Mouse (Mus musculus): Measurements from ENCODE around the gene Rarg. TPM values are rescaled to one million over a fixed set of nuclear protein-coding genes. Genes with fewer than 3 reads are reported as not detected.

The Rarg gene
- total RNA-seq (2014; rRNA removed) (4.4 and 12.6 TPM in 2 replicates), polyA plus RNA-seq (2015; fragmentation: Nextera tagmentation; extraction: Ambion mirVana) (3.9 and 4.2 TPM in 2 replicates)

DNA sequence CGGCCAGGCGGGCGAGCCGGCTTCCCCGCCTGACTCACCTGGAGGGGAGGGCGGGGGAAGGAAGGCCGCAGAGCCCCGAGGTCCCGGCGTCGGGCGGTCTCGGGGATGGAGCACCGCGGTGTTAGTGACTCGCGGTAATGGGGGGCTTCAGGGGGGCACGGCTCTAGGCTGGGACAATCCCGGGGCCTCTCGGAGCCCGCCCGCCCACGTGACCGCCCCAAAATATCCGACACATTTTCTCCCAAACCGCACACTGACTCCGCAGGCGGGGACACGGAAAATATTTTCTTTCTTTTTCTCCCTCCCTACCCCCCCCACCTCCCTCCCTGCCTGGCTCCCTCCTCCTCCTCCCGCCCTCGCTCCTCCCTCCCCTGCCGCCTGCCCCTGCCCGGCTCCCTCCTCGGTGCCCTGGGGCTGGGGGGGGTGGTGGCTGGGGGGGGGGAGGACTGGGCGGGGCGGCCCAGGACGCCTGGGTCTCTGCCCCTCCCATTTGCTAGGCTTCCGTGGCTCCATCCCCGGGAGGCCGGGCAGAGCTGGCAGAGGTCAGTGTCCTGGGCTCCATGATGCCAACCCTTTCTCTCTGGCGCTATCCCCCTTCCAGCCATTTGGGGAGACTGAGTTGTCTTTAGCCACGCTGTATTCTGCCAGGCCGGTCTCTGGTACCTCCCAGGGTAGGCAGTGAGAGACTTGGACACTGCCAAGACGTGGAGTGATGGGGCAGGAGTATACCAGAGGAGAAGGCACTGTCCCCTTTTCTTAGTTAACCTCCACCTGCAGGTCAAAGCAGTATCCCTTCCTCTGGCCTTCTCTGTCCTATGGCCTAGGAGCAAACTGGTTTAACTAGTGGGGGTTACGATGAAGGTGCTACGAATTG, at the start of gene Rarg:
TSS of gene Rarg (minus strand) at position 316 of the 874 bp plus-strand sequence.
- TF ChIP-seq CTCF (IDR thresholded peaks at IDR 0.05): no peak
- peak within 1 kb of the TSS; percentile 56 for H3K4me3 ChIP-seq (ENCODE audit: low read depth, low read length)
- 2% methylated on average over 33 of the region's 46 CpGs for WGBS
- no peaks in the 10 kb centered on the region for H3K9me3 ChIP-seq (ENCODE audit: low read length)
- peak within 1 kb of the TSS; percentile 75 for H3K9ac ChIP-seq (replicated peaks; ENCODE audit: low read length, poor library complexity, severe bottlenecking)
- DNase-seq (ENCODE audit: low spot score): no peak
- H3K36me3 ChIP-seq (ENCODE audit: insufficient read depth, low read length): no peaks in the 10 kb centered on the region
- no peak within 1 kb of the TSS for H3K27ac ChIP-seq (ENCODE audit: low read depth, low read length)
- ATAC-seq (ENCODE audit: low FRiP score): peak; percentile 59
- peak within 1 kb of the TSS; percentile 95 for H3K4me2 ChIP-seq (ENCODE audit: low read depth, low read length, poor library complexity, severe bottlenecking)
- H3K4me1 ChIP-seq (ENCODE audit: insufficient read depth, low read length): no peaks in the 10 kb centered on the region
- peaks cover 5% of the 10 kb centered on the region; the same call in 1 of the 2 replicates for H3K27me3 ChIP-seq (ENCODE audit: insufficient read depth, low read length)

DNA sequence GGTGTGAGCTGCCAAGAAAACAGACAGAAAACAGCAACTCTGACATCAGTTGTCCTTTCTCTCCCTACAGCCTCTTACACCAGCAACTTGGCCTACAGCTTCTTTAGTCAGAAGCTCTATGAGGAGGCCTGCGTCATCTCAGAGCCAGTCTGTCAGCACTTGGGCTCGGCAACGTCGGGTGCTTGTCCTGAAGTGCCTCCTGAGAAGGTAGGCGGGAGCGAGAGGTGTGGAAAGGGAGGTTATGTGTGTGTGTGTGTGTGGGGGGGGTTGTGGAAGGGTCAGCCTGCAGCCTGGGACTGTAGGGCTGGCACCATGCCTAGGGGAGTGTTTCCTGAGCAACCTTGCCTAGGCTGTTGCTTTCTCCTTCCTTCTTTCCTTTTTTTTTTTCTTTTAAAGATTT, 45.2 kb upstream of the Rarg start:
- H3K4me1 ChIP-seq (ENCODE audit: insufficient read depth, low read length): no peaks in the 10 kb centered on the region
- H3K27me3 ChIP-seq (ENCODE audit: insufficient read depth, low read length): no peaks in the 10 kb centered on the region
- no peak overlapping the region for H3K27ac ChIP-seq (ENCODE audit: low read depth, low read length)
- WGBS: over 99% methylated on average over 6 of the region's 6 CpGs
- ATAC-seq (ENCODE audit: low FRiP score): no peak
- no peaks in the 10 kb centered on the region for H3K9me3 ChIP-seq (ENCODE audit: low read length)
- H3K4me3 ChIP-seq (ENCODE audit: low read depth, low read length): no peak overlapping the region
- DNase-seq (ENCODE audit: low spot score): no peak
- no peaks in the 10 kb centered on the region for H3K36me3 ChIP-seq (ENCODE audit: insufficient read depth, low read length)
- H3K4me2 ChIP-seq (ENCODE audit: low read depth, low read length, poor library complexity, severe bottlenecking): no peak overlapping the region
- H3K9ac ChIP-seq (replicated peaks; ENCODE audit: low read length, poor library complexity, severe bottlenecking): no peak overlapping the region
- no peak for TF ChIP-seq CTCF (IDR thresholded peaks at IDR 0.05)

- ATAC-seq (ENCODE audit: low FRiP score): peak; percentile 20; the same call in 1 of the 2 replicates
- H3K27ac ChIP-seq (ENCODE audit: low read depth, low read length): no peak overlapping the region
- 0 out of 2 replicates have a peak, but pooled peaks cover 3% of the 10 kb centered on the region for H3K4me1 ChIP-seq (ENCODE audit: insufficient read depth, low read length)
- no peak overlapping the region for H3K9ac ChIP-seq (replicated peaks; ENCODE audit: low read length, poor library complexity, severe bottlenecking)
- DNase-seq (ENCODE audit: low spot score): no peak
- no peaks in the 10 kb centered on the region for H3K9me3 ChIP-seq (ENCODE audit: low read length)
- H3K36me3 ChIP-seq (ENCODE audit: insufficient read depth, low read length): no peaks in the 10 kb centered on the region
- H3K27me3 ChIP-seq (ENCODE audit: insufficient read depth, low read length): no peaks in the 10 kb centered on the region
- WGBS: 5% methylated on average over 24 of the region's 24 CpGs
- peak overlapping the region; percentile 100 for H3K4me2 ChIP-seq (ENCODE audit: low read depth, low read length, poor library complexity, severe bottlenecking)
- TF ChIP-seq CTCF (IDR thresholded peaks at IDR 0.05): no peak
- peak overlapping the region; percentile 52 for H3K4me3 ChIP-seq (ENCODE audit: low read depth, low read length)
These were observed 39.2 kb upstream of the Rarg start for GRCm38 (mm10) chr15:102296368-102297006.

GRCm38 (mm10) chr15:102295633-102296367, 38.5 kb upstream of the Rarg start, which contains the start of gene Espl1:
TSS of gene Espl1 (plus strand) at chr15:102296266.
- 0 out of 2 replicates have a peak, but pooled peaks have one; percentile 1 for TF ChIP-seq CTCF (IDR thresholded peaks at IDR 0.05)
- Histone ChIP-seq H3K27me3 (ENCODE audit: insufficient read depth, low read length) (no peaks in the 10 kb centered on the region), H3K9ac (replicated peaks; ENCODE audit: low read length, poor library complexity, severe bottlenecking) (peak within 1 kb of the TSS; percentile 9), H3K9me3 (ENCODE audit: low read length) (no peaks in the 10 kb centered on the region), H3K4me3 (ENCODE audit: low read depth, low read length) (peak within 1 kb of the TSS; percentile 52), H3K27ac (ENCODE audit: low read depth, low read length) (peak within 1 kb of the TSS; percentile 21), H3K36me3 (ENCODE audit: insufficient read depth, low read length) (no peaks in the 10 kb centered on the region), H3K4me2 (ENCODE audit: low read depth, low read length, poor library complexity, severe bottlenecking) (peak within 1 kb of the TSS; percentile 100), H3K4me1 (ENCODE audit: insufficient read depth, low read length) (0 out of 2 replicates have a peak, but pooled peaks cover 3% of the 10 kb centered on the region)
- WGBS: 7% methylated on average over 25 of the region's 25 CpGs
- ATAC-seq (ENCODE audit: low FRiP score) (peak; percentile 97), DNase-seq (ENCODE audit: low spot score) (peak; percentile 96)

- ATAC-seq (ENCODE audit: low FRiP score) (no peak), DNase-seq (ENCODE audit: low spot score) (peak; percentile 46)
- no peak overlapping the region for H3K4me2 ChIP-seq (ENCODE audit: low read depth, low read length, poor library complexity, severe bottlenecking)
- no peak overlapping the region for H3K4me3 ChIP-seq (ENCODE audit: low read depth, low read length)
- peaks cover 4% of the 10 kb centered on the region; the same call in 1 of the 2 replicates for H3K36me3 ChIP-seq (ENCODE audit: insufficient read depth, low read length)
- H3K27me3 ChIP-seq (ENCODE audit: insufficient read depth, low read length): no peaks in the 10 kb centered on the region
- no peak overlapping the region for H3K27ac ChIP-seq (ENCODE audit: low read depth, low read length)
- H3K4me1 ChIP-seq (ENCODE audit: insufficient read depth, low read length): no peaks in the 10 kb centered on the region
- H3K9ac ChIP-seq (replicated peaks; ENCODE audit: low read length, poor library complexity, severe bottlenecking): no peak overlapping the region
- peak; percentile 77 for TF ChIP-seq CTCF (IDR thresholded peaks at IDR 0.05)
- no peaks in the 10 kb centered on the region for H3K9me3 ChIP-seq (ENCODE audit: low read length)
These were observed 30.1 kb upstream of the Rarg start for GRCm38 (mm10) chr15:102287395-102287794.

Data from midbrain, postnatal 0 days (tissue).